Mouse (Mus musculus) spleen, adult 2 months (tissue): ENCODE data around the gene Akap13.

Experiments used
- CTCF ChIP-seq: fragments of 200-500 bp; IDR thresholded peaks from 2 replicates; pipeline ENCODE4 v1.5.1; 2011; ENCODE audit warnings: mild to moderate bottlenecking, inconsistent platforms; ENCODE audit not compliant: insufficient read depth, insufficient read length, insufficient replicate concordance; ENCODE audit errors: extremely low read depth
- POLR2A ChIP-seq: fragments of 200-500 bp; IDR thresholded peaks from 2 replicates; pipeline ENCODE4 v1.6.1; 2011; ENCODE audit warnings: low read depth, low read length, inconsistent platforms

- no peak for TF ChIP-seq CTCF
- no peak for TF ChIP-seq POLR2A
These were observed 136.6 kb downstream of the Akap13 start for GRCm38 (mm10) chr7:75591961-75592360.
